Mouse (Mus musculus): ENCODE data around the gene As3mt.

- no peak for TF ChIP-seq CTCF (IDR thresholded peaks at IDR 0.05; ENCODE audit: control insufficient read depth, insufficient read depth, low read length)
- no peak for TF ChIP-seq POLR2A (IDR thresholded peaks at IDR 0.05; ENCODE audit: borderline replicate concordance, control insufficient read depth, low read depth, low read length)
These were observed 29.8 kb downstream of the As3mt start for GRCm38 (mm10) chr19:46737106-46737505.
